Mouse (Mus musculus) midbrain, embryonic 12.5 days (tissue): Measurements from ENCODE around the gene Acap2. TPM values are rescaled to one million over a fixed set of nuclear protein-coding genes. Genes with fewer than 3 reads are reported as not detected.
A peak's percentile ranks its signal among the peaks of the same experiment; 100 is the strongest.

Experiments used
- ATAC-seq: fragments of 200-750 bp; cut with Nextera tagmentation; 2 replicates; pipeline ENCODE4 v1.8.0; 2017; ENCODE audit warnings: low read depth, moderate TSS enrichment, moderate library complexity; ENCODE audit not compliant: low FRiP score
- H3K27ac ChIP-seq: fragments of 300-500 bp; sonication (generic); replicated peaks from 2 replicates; pipeline ENCODE4 v1.5.1; 2016; ENCODE audit warnings: mild to moderate bottlenecking
- H3K27me3 ChIP-seq: fragments of 300-500 bp; sonication (generic); 2 replicates; pipeline ENCODE4 v1.6.1; 2016; ENCODE audit warnings: mild to moderate bottlenecking
- H3K36me3 ChIP-seq: fragments of 300-500 bp; sonication (generic); 2 replicates; pipeline ENCODE4 v1.6.1; 2016
- H3K4me1 ChIP-seq: fragments of 300-500 bp; sonication (generic); 2 replicates; pipeline ENCODE4 v1.6.1; 2016
- H3K4me2 ChIP-seq: fragments of 300-500 bp; sonication (generic); replicated peaks from 2 replicates; pipeline ENCODE4 v1.6.1; 2016; ENCODE audit warnings: mild to moderate bottlenecking, moderate library complexity
- H3K4me3 ChIP-seq: fragments of 300-500 bp; sonication (generic); 2 replicates; pipeline ENCODE4 v1.5.1; 2016; ENCODE audit warnings: mild to moderate bottlenecking
- H3K9ac ChIP-seq: fragments of 300-500 bp; sonication (generic); replicated peaks from 2 replicates; pipeline ENCODE4 v1.6.1; 2016; ENCODE audit warnings: mild to moderate bottlenecking, moderate library complexity
- H3K9me3 ChIP-seq: fragments of 300-500 bp; sonication (generic); 2 replicates; pipeline ENCODE4 v1.6.1; 2016; ENCODE audit warnings: mild to moderate bottlenecking
- WGBS: fragments of 180-500 bp; shearing (Covaris S2); methylation state at CpG from one replicate; pipeline ENCODE4 v1.1.7; 2016; 5-methylcytosine and 5-hydroxymethylcytosine counted together
- polyA plus RNA-seq: library from polyadenylated mRNA; unstranded; fragments of >200 nt; fragmentation: Nextera tagmentation; extraction: Ambion mirVana; gene quantifications from 2 replicates; pipeline ENCODE4 v1.2.1, GENCODE M21; 2016

The Acap2 gene
- polyA plus RNA-seq, 1 experiment from 2014 or later, result 22.8 TPM

DNA sequence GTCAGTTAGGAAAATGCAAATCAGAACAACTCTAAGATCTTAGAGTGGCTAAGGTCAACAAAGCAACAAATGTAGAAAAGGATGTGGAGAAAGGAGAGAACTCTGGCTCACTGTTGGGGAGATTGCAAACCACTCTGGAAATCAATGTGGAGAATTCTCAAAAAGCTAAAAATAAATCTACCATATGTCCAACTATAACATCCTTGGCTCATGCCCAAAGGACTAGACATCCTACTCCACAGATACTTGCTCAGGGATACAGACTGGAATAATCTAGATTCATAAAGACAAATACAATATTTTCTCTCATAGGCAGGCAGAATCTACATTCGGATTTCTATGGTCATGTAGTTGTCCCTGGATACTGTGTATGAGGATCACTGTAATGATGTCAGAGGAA, 3.2 kb upstream of the Acap2 start:
- Histone ChIP-seq H3K9ac (no peak overlapping the region), H3K27me3 (no peaks in the 10 kb centered on the region), H3K4me1 (peaks cover 8% of the 10 kb centered on the region), H3K27ac (no peak overlapping the region), H3K4me3 (no peak overlapping the region), H3K36me3 (no peaks in the 10 kb centered on the region), H3K4me2 (no peak overlapping the region), H3K9me3 (no peaks in the 10 kb centered on the region)
- 82% methylated on average over 1 of the region's 1 CpGs for WGBS
- ATAC-seq, result no peak

DNA sequence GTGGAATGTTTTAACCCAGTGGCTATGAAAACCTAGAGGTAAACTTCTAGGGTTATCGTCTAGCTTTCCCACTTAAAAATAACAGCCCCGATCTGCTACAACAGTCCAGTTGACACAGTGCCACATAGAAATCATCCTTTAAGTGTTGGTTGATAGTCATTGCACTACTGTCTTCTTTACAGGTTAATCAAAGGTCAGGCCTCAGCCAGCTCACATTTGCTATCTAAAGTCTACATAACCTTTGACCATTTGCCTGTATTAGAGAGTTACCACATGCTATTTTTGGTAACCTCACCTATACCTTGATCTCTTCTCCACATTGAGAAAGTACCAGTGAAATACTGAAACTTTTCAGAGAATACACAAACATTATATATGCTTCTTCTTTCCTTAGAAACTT, 659 bp upstream of the Acap2 start:
- Histone ChIP-seq H3K27me3 (no peaks in the 10 kb centered on the region), H3K4me2 (peak overlapping the region; percentile 85), H3K36me3 (no peaks in the 10 kb centered on the region), H3K27ac (peak overlapping the region; percentile 65; the same call in 1 of the 2 replicates), H3K4me1 (peaks cover 11% of the 10 kb centered on the region), H3K4me3 (no peak overlapping the region), H3K9me3 (no peaks in the 10 kb centered on the region), H3K9ac (no peak overlapping the region)
- ATAC-seq, result no peak
- 86% methylated on average over 2 of the region's 2 CpGs for WGBS

DNA sequence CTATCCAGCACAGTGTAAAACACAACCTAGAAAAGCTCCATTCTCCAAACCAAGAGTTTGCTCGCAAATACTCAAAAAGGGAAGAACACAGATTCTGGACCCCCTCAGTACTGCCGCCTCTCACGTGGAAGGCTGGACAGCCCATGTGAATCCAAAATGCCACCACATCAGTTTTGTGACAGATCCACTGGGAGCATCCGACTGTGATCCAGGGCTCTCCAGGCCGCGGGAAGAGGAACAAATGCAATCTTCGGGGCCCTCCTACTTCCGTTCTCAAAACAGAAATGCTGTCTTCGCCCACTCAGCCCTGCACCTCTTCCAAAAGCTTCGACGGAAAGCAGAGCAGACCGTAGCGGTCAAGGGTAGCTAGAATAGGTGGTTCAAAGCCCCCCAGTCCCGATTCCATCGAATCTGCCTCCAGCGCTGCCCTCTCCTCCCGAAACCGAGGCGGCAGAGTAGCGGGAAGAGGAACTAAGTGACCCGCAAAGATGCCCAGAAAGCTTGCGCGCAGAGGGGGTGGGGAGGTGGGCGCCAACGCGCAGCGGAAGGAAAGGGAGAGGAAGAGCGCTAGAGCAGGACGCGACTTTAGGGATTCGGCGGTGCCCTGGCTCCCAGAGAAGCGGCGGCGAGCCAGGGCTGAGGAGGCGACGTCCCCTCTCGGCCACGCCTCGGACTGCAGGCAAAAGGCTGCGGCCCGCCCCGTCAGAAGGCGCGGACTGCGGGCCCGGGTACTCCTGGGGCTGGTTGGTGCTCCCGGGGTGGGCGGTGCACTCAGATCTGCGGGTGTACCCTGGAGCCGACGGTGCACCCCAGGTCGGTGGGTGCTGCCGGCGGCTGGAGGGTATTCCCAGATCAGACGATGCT, 887 bp downstream of the Acap2 start:
- Histone ChIP-seq H3K9me3 (no peaks in the 10 kb centered on the region), H3K4me1 (peaks cover 11% of the 10 kb centered on the region), H3K4me2 (peak overlapping the region; percentile 85), H3K27me3 (no peaks in the 10 kb centered on the region), H3K36me3 (no peaks in the 10 kb centered on the region), H3K27ac (peak overlapping the region; percentile 95), H3K4me3 (peak overlapping the region; percentile 92), H3K9ac (peak overlapping the region; percentile 91)
- peak; percentile 50 for ATAC-seq
- WGBS, result under 1% methylated on average over 54 of the region's 56 CpGs

DNA sequence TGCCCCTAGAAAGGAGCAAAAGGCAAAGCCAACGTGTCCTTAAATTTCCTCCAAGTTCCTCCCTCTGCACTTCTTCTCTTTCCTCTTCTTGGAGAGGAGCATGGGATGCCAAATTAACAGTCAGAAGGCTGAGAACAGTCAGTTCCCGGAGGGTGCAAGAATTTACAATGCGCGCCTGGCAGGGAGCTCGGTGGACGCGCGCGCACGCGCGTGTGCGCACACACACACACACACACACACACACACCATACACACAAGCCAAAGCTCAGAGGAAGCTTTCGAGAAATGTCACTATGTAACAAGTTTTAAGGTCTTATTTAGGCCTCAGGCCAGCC, 1.5 kb downstream of the Acap2 start:
- Histone ChIP-seq H3K4me2 (peak overlapping the region; percentile 85), H3K9me3 (no peaks in the 10 kb centered on the region), H3K27ac (0 out of 2 replicates have a peak overlapping the region, but pooled peaks have one; percentile 95), H3K9ac (peak overlapping the region; percentile 91), H3K4me3 (peak overlapping the region; percentile 92), H3K4me1 (peaks cover 11% of the 10 kb centered on the region), H3K27me3 (no peaks in the 10 kb centered on the region), H3K36me3 (no peaks in the 10 kb centered on the region)
- 5% methylated on average over 14 of the region's 14 CpGs for WGBS
- ATAC-seq, result no peak

DNA sequence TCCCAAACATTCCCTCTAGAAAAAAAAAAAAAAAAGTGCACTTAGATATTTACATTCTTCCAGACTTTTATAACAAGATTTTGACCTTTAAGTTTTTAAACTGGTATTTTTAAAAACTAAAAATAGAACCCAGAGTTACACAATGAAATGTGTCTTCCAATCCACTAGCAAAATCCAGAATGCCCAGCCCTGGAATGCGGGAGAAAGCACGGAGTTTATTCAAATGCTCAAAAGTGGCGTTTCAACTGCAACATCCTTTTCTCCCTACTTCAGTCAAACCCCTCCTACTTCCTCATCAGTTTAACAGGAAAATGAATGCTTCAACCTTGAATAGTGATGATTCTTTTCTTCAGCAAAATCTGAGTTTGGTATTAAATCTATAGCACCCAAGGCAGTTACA, 4.1 kb downstream of the Acap2 start:
- Histone ChIP-seq H3K27ac (no peak overlapping the region), H3K4me2 (no peak overlapping the region), H3K36me3 (no peaks in the 10 kb centered on the region), H3K9ac (no peak overlapping the region), H3K27me3 (no peaks in the 10 kb centered on the region), H3K4me3 (no peak overlapping the region), H3K4me1 (peaks cover 11% of the 10 kb centered on the region), H3K9me3 (no peaks in the 10 kb centered on the region)
- ATAC-seq, result no peak
- WGBS, result 66% methylated on average over 3 of the region's 3 CpGs

DNA sequence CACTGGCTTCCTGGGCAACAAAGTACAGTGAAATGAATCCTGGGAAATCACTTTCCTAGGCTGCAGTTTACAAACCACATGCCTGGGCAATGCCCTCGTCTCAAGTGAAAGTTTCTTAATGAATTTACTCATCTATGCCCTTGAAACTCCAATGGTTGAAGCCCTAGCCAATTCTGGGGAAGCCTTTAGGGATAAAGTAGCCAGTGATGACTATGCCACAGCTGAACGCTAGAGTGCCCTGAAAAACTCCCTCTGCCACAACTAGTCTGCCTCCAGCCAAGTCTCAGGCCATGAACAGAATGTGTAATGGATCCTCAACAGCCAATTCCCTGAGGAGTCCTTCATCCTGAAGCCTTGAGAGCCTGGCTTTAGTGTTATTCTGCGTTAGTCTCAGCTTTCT, 8.5 kb downstream of the Acap2 start:
- Histone ChIP-seq H3K36me3 (no peaks in the 10 kb centered on the region), H3K9ac (no peak overlapping the region), H3K27ac (no peak overlapping the region), H3K4me1 (peaks cover 7% of the 10 kb centered on the region), H3K4me3 (no peak overlapping the region), H3K4me2 (no peak overlapping the region), H3K9me3 (no peaks in the 10 kb centered on the region), H3K27me3 (no peaks in the 10 kb centered on the region)
- ATAC-seq, result no peak
- 73% methylated on average over 3 of the region's 3 CpGs for WGBS

DNA sequence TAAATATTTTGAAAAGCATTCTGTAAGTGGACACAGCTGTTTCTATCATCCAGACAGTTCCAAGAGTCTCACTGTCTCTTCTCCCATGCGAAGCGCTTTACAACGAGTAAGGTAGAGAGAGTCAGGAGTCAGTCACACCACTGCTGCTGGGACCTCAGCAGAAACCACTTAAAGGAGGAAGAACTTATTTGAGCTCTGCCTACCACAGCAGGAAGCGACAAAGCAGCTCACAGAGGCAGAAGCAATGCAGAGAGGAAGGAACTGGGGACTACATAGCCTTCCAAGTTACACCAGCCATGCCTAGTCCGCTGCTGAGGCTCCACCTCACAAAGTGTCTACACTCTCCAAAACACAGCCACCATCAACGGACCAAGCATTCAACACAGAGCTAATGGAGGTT, 9.2 kb downstream of the Acap2 start:
- Histone ChIP-seq H3K27ac (no peak overlapping the region), H3K9me3 (no peaks in the 10 kb centered on the region)
- no peak for ATAC-seq

DNA sequence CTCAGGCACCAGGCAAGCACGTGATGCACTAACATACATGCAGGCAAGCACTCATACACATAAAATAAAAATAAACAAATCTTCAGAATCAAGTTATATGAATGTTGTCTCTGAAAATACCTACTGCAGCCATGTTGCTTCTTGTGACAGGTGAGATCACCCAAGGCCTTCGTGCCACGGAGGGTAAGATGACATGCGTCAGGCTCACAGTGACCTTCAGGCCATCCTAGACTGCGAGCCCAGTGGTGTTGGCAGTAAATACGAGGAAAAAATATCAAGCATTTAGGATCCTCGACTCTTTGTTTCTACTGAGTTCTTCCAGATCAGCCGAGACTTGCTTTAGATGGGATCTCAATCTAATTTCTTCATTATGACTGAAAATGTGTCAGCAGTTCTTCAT, 10.6 kb downstream of the Acap2 start:
- H3K4me1 ChIP-seq, result peaks cover 7% of the 10 kb centered on the region
- no peak for ATAC-seq
- WGBS, result 93% methylated on average over 8 of the region's 8 CpGs
- no peaks in the 10 kb centered on the region for H3K27me3 ChIP-seq
- no peak overlapping the region for H3K9ac ChIP-seq
- H3K9me3 ChIP-seq, result no peaks in the 10 kb centered on the region
- no peak overlapping the region for H3K4me3 ChIP-seq
- H3K27ac ChIP-seq, result no peak overlapping the region
- no peak overlapping the region for H3K4me2 ChIP-seq
- H3K36me3 ChIP-seq, result no peaks in the 10 kb centered on the region

More for the DNA sequence above, 9.2 kb downstream of the Acap2 start:
- no peak overlapping the region for H3K4me2 ChIP-seq
- H3K4me3 ChIP-seq, result no peak overlapping the region
- peaks cover 7% of the 10 kb centered on the region for H3K4me1 ChIP-seq
- no peaks in the 10 kb centered on the region for H3K27me3 ChIP-seq
- no peak overlapping the region for H3K9ac ChIP-seq
- WGBS, result 65% methylated on average over 6 of the region's 6 CpGs
- H3K36me3 ChIP-seq, result no peaks in the 10 kb centered on the region

DNA sequence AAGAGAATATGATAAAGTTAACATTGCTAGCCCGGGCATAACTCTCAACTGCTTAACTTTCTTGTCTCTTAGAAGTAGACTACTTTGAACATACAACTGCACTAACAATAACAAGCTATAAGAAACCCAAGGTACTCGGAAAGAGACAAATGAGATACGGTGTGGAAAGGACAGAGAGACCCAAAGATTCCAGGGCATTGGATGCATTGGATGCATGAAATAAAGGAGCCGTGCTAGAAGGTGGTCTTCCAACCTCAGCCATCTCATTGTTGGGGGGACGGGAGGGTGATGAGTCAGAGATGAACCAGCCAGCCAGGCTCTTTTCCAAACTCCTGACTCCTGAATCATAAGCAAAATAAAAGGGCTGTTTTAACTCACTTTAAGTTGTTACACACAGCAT, 11.8 kb downstream of the Acap2 start:
- Histone ChIP-seq H3K36me3 (no peaks in the 10 kb centered on the region), H3K4me1 (peaks cover 12% of the 10 kb centered on the region), H3K27me3 (no peaks in the 10 kb centered on the region), H3K27ac (no peak overlapping the region), H3K9me3 (no peaks in the 10 kb centered on the region), H3K4me2 (no peak overlapping the region), H3K4me3 (no peak overlapping the region), H3K9ac (no peak overlapping the region)
- WGBS, result 89% methylated on average over 5 of the region's 5 CpGs
- no peak for ATAC-seq

DNA sequence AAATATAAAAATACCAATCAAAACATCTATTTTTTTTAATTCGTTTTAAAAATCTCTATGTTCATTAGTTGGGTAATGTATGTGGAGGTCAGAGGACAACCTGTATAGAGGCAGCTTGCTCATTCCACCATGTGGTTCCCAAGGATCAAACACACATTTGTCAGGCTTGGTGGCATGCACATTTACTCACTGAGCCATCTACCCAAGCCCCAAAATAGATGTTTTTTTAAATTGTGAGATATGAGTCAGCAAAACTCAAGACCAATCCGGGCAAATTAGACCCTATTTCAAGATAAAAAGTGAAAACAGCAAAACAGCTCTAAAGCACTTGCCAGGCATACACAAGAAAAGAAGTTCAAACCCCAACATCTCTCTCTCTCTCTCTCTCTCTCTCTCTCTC, 12.2 kb downstream of the Acap2 start:
- Histone ChIP-seq H3K9ac (no peak overlapping the region), H3K27ac (no peak overlapping the region), H3K27me3 (no peaks in the 10 kb centered on the region), H3K9me3 (no peaks in the 10 kb centered on the region), H3K4me1 (peaks cover 15% of the 10 kb centered on the region), H3K4me2 (no peak overlapping the region), H3K36me3 (no peaks in the 10 kb centered on the region), H3K4me3 (no peak overlapping the region)
- ATAC-seq, result no peak
- 86% methylated on average over 2 of the region's 2 CpGs for WGBS

DNA sequence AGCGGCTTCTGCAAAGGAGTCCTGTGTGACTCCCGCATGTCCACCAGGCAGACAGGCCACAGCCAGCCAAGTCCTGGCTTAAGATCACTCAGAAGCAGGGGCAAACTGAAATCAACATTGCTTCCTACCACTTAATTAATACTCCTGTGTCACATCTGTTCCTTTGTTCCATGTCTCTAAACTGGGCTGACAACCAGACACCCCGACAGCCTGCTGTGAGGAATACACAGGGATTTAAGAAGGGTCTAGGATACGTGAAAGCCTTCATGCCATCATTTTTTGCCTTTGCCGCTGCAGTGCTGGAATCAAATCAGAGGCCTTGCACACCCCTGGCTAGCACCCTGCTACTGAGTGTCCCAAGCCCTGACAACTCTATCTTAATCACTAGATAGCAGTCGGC, 12.8 kb downstream of the Acap2 start:
- Histone ChIP-seq H3K4me1 (peaks cover 17% of the 10 kb centered on the region), H3K9me3 (no peaks in the 10 kb centered on the region), H3K27me3 (no peaks in the 10 kb centered on the region), H3K4me3 (no peak overlapping the region), H3K4me2 (no peak overlapping the region), H3K9ac (no peak overlapping the region), H3K36me3 (no peaks in the 10 kb centered on the region), H3K27ac (peak overlapping the region; percentile 42; the same call in 1 of the 2 replicates)
- 49% methylated on average over 6 of the region's 6 CpGs for WGBS
- no peak for ATAC-seq

DNA sequence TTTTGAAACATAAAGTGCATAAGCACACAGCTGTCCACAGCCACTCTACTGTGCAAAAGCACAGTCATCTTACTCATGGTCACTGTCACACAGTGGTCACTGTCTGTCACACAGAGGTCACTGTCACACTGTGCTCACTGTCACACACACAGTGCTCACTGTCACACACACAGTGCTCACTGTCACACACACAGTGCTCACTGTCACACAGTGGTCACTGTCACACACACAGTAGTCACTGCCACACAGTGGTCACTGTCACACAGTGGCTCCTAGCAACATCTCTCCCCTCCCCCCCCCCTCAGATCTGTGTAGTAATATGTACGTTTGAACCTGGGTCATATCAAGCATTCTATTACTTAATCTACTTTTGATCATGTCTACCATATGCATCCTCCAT, 13.9 kb downstream of the Acap2 start:
- 85% methylated on average over 1 of the region's 1 CpGs for WGBS
- Histone ChIP-seq H3K9me3 (no peaks in the 10 kb centered on the region), H3K4me3 (no peak overlapping the region), H3K4me2 (no peak overlapping the region), H3K27me3 (no peaks in the 10 kb centered on the region), H3K36me3 (no peaks in the 10 kb centered on the region), H3K9ac (no peak overlapping the region), H3K4me1 (peaks cover 20% of the 10 kb centered on the region), H3K27ac (no peak overlapping the region)
- 0 out of 2 replicates have a peak, but pooled peaks have one; percentile 27 for ATAC-seq

DNA sequence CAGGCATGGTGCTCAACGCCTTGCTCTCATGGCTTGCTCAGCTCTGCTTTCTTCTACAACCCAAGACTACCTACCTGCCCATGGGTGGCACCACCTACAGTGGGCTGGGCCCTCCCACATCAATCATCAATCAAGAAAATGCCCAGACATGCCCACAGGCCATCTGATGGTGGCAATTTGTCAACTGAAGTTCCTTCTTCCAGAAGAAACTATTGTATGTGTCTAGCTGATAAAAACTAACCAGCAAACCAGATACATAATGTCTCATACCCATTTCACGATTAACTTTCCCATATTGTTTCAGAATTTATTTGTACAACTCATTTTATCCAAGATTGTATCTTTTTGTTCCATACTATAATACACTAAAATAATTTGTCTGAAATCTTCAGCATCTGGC, 15.3 kb downstream of the Acap2 start:
- Histone ChIP-seq H3K4me2 (no peak overlapping the region), H3K27ac (no peak overlapping the region), H3K4me1 (peaks cover 20% of the 10 kb centered on the region), H3K9ac (no peak overlapping the region), H3K4me3 (no peak overlapping the region), H3K9me3 (no peaks in the 10 kb centered on the region), H3K36me3 (no peaks in the 10 kb centered on the region), H3K27me3 (no peaks in the 10 kb centered on the region)
- ATAC-seq, result no peak
- 87% methylated on average over 2 of the region's 2 CpGs for WGBS
